Mouse (Mus musculus): ENCODE measurements around the gene Abhd4. TPM values are rescaled to one million over a fixed set of nuclear protein-coding genes. Genes with fewer than 3 reads are reported as not detected.

Gene Abhd4
- polyA plus RNA-seq, 1 experiment = 70.4 TPM

GRCm38 (mm10) chr14:54263099-54263498 lies 9.1 kb downstream of the Abhd4 start:
- DNase-seq = no peak
- WGBS = 94% methylated on average over 6 of the region's 6 CpGs
- TF ChIP-seq CTCF (IDR thresholded peaks at IDR 0.05; ENCODE audit: insufficient read depth, low read length) (no peak), POLR2A (IDR thresholded peaks at IDR 0.05; ENCODE audit: borderline replicate concordance, extremely low read depth, low read depth, low read length) (no peak)
- Histone ChIP-seq H3K4me1 (ENCODE audit: control insufficient read depth, insufficient read depth, low read length) (peaks cover 11% of the 10 kb centered on the region), H3K4me3 (replicated peaks; ENCODE audit: extremely low read depth, low read depth, low read length) (no peak overlapping the region)

GRCm38 (mm10) chr14:54264231-54264630 lies 10.2 kb downstream of the Abhd4 start:
- Histone ChIP-seq H3K4me3 (replicated peaks; ENCODE audit: extremely low read depth, low read depth, low read length) (no peak overlapping the region), H3K4me1 (ENCODE audit: control insufficient read depth, insufficient read depth, low read length) (peaks cover 11% of the 10 kb centered on the region)
- TF ChIP-seq CTCF (IDR thresholded peaks at IDR 0.05; ENCODE audit: insufficient read depth, low read length) (no peak), POLR2A (IDR thresholded peaks at IDR 0.05; ENCODE audit: borderline replicate concordance, extremely low read depth, low read depth, low read length) (no peak)
- no peak for DNase-seq
- 94% methylated on average over 7 of the region's 7 CpGs for WGBS

- H3K4me3 ChIP-seq (replicated peaks; ENCODE audit: extremely low read depth, low read depth, low read length) = no peak overlapping the region
- no peak for TF ChIP-seq CTCF (IDR thresholded peaks at IDR 0.05; ENCODE audit: insufficient read depth, low read length)
- TF ChIP-seq POLR2A (IDR thresholded peaks at IDR 0.05; ENCODE audit: borderline replicate concordance, extremely low read depth, low read depth, low read length) = no peak
- DNase-seq = no peak
- peaks cover 6% of the 10 kb centered on the region; the same call in 1 of the 2 replicates for H3K4me1 ChIP-seq (ENCODE audit: control insufficient read depth, insufficient read depth, low read length)
- 70% methylated on average over 10 of the region's 10 CpGs for WGBS
Observed at GRCm38 (mm10) chr14:54265093-54265492, 11.1 kb downstream of the Abhd4 start.

GRCm38 (mm10) chr14:54265951-54266350 lies 12.0 kb downstream of the Abhd4 start:
- Histone ChIP-seq H3K4me3 (replicated peaks; ENCODE audit: extremely low read depth, low read depth, low read length) (no peak overlapping the region), H3K4me1 (ENCODE audit: control insufficient read depth, insufficient read depth, low read length) (no peaks in the 10 kb centered on the region)
- 79% methylated on average over 6 of the region's 6 CpGs for WGBS
- DNase-seq = no peak
- no peak for TF ChIP-seq CTCF (IDR thresholded peaks at IDR 0.05; ENCODE audit: insufficient read depth, low read length)
- TF ChIP-seq POLR2A (IDR thresholded peaks at IDR 0.05; ENCODE audit: borderline replicate concordance, extremely low read depth, low read depth, low read length) = no peak

GRCm38 (mm10) chr14:54267966-54268365 lies 14.0 kb downstream of the Abhd4 start:
- 93% methylated on average over 10 of the region's 10 CpGs for WGBS
- TF ChIP-seq CTCF (IDR thresholded peaks at IDR 0.05; ENCODE audit: insufficient read depth, low read length) = no peak
- no peak for TF ChIP-seq POLR2A (IDR thresholded peaks at IDR 0.05; ENCODE audit: borderline replicate concordance, extremely low read depth, low read depth, low read length)
- no peak for DNase-seq
- Histone ChIP-seq H3K4me1 (ENCODE audit: control insufficient read depth, insufficient read depth, low read length) (no peaks in the 10 kb centered on the region), H3K4me3 (replicated peaks; ENCODE audit: extremely low read depth, low read depth, low read length) (no peak overlapping the region)

- 88% methylated on average over 3 of the region's 3 CpGs for WGBS
- no peak for DNase-seq
- no peak for TF ChIP-seq POLR2A (IDR thresholded peaks at IDR 0.05; ENCODE audit: borderline replicate concordance, extremely low read depth, low read depth, low read length)
- TF ChIP-seq CTCF (IDR thresholded peaks at IDR 0.05; ENCODE audit: insufficient read depth, low read length) = no peak
- Histone ChIP-seq H3K4me3 (replicated peaks; ENCODE audit: extremely low read depth, low read depth, low read length) (no peak overlapping the region), H3K4me1 (ENCODE audit: control insufficient read depth, insufficient read depth, low read length) (no peaks in the 10 kb centered on the region)
Observed at GRCm38 (mm10) chr14:54269566-54269965, 15.6 kb downstream of the Abhd4 start.

GRCm38 (mm10) chr14:54270413-54270812 lies 16.4 kb downstream of the Abhd4 start:
- Histone ChIP-seq H3K4me1 (ENCODE audit: control insufficient read depth, insufficient read depth, low read length) (no peaks in the 10 kb centered on the region), H3K4me3 (replicated peaks; ENCODE audit: extremely low read depth, low read depth, low read length) (no peak overlapping the region)
- TF ChIP-seq CTCF (IDR thresholded peaks at IDR 0.05; ENCODE audit: insufficient read depth, low read length) (no peak), POLR2A (IDR thresholded peaks at IDR 0.05; ENCODE audit: borderline replicate concordance, extremely low read depth, low read depth, low read length) (no peak)
- no peak for DNase-seq
- WGBS = 83% methylated on average over 3 of the region's 3 CpGs

- WGBS = 59% methylated on average over 3 of the region's 3 CpGs
- H3K4me3 ChIP-seq (replicated peaks; ENCODE audit: extremely low read depth, low read depth, low read length) = no peak overlapping the region
- no peak for TF ChIP-seq POLR2A (IDR thresholded peaks at IDR 0.05; ENCODE audit: borderline replicate concordance, extremely low read depth, low read depth, low read length)
- TF ChIP-seq CTCF (IDR thresholded peaks at IDR 0.05; ENCODE audit: insufficient read depth, low read length) = no peak
- DNase-seq = no peak
- H3K4me1 ChIP-seq (ENCODE audit: control insufficient read depth, insufficient read depth, low read length) = no peaks in the 10 kb centered on the region
Observed at GRCm38 (mm10) chr14:54271976-54272606, 18.1 kb downstream of the Abhd4 start.

- TF ChIP-seq POLR2A (IDR thresholded peaks at IDR 0.05; ENCODE audit: borderline replicate concordance, extremely low read depth, low read depth, low read length) = no peak
- no peak for TF ChIP-seq CTCF (IDR thresholded peaks at IDR 0.05; ENCODE audit: insufficient read depth, low read length)
- 86% methylated on average over 3 of the region's 3 CpGs for WGBS
- H3K4me1 ChIP-seq (ENCODE audit: control insufficient read depth, insufficient read depth, low read length) = no peaks in the 10 kb centered on the region
- DNase-seq = no peak
- H3K4me3 ChIP-seq (replicated peaks; ENCODE audit: extremely low read depth, low read depth, low read length) = no peak overlapping the region
Observed at GRCm38 (mm10) chr14:54272696-54273095, 18.7 kb downstream of the Abhd4 start.

- WGBS = 90% methylated on average over 2 of the region's 2 CpGs
- H3K4me3 ChIP-seq (replicated peaks; ENCODE audit: extremely low read depth, low read depth, low read length) = no peak overlapping the region
- H3K4me1 ChIP-seq (ENCODE audit: control insufficient read depth, insufficient read depth, low read length) = no peaks in the 10 kb centered on the region
- DNase-seq = no peak
- no peak for TF ChIP-seq POLR2A (IDR thresholded peaks at IDR 0.05; ENCODE audit: borderline replicate concordance, extremely low read depth, low read depth, low read length)
- no peak for TF ChIP-seq CTCF (IDR thresholded peaks at IDR 0.05; ENCODE audit: insufficient read depth, low read length)
Observed at GRCm38 (mm10) chr14:54276446-54276845, 22.5 kb downstream of the Abhd4 start.

All from lung, adult 2 months (tissue).